Mouse (Mus musculus) urinary bladder, adult 2 months (tissue): ENCODE measurements around the gene Gps2. TPM values are rescaled to one million over a fixed set of nuclear protein-coding genes. Genes with fewer than 3 reads are reported as not detected.

Experiments
- DNase-seq: peaks from one replicate; pipeline ENCODE4 v3.0.0; 2022; ENCODE audit warnings: low spot score
- polyA plus RNA-seq: library from polyadenylated mRNA; depleted of rRNA; stranded (reverse); fragments of >200 nt; gene quantifications from 2 replicates; pipeline ENCODE4 v1.2.3, GENCODE M21; 2012; rRNA removed

Gps2 gene
- polyA plus RNA-seq, 1 experiment, result 63.2 TPM

- DNase-seq, result peak; percentile 65
These were observed 51.8 kb downstream of the Gps2 start for GRCm38 (mm10) chr11:69965271-69966005.

Other genes starting within 250 kb of the Gps2 start
- gene Cd68, start 247.7 kb upstream of the Gps2 start, polyA plus RNA-seq, result 20.5 and 24.9 TPM in 2 replicates
- 461 and 554 TPM in 2 replicates for gene Eif4a1, start 241.5 kb upstream of the Gps2 start, polyA plus RNA-seq
- 83.4 and 108 TPM in 2 replicates for gene Senp3, start 231.8 kb upstream of the Gps2 start, polyA plus RNA-seq
- 5.1 and 6.8 TPM in 2 replicates for gene Tnfsf13, start 228.1 kb upstream of the Gps2 start, polyA plus RNA-seq
- gene Tnfsf12, start 218.0 kb upstream of the Gps2 start, polyA plus RNA-seq, result 85.4 and 87.0 TPM in 2 replicates
- 10.0 and 10.3 TPM in 2 replicates for gene Tnfsfm13, start 217.8 kb upstream of the Gps2 start, polyA plus RNA-seq
- 9.4 and 24.4 TPM in 2 replicates for gene Polr2a, start 155.3 kb upstream of the Gps2 start, polyA plus RNA-seq
- gene Slc35g3, start 151.9 kb upstream of the Gps2 start, polyA plus RNA-seq, result 0.07 TPM in 1 of 2 replicates, not detected in the other
- gene Zbtb4, start 148.0 kb upstream of the Gps2 start, polyA plus RNA-seq, result 35.6 and 46.1 TPM in 2 replicates
- 15.6 and 25.0 TPM in 2 replicates for gene Chrnb1, start 117.9 kb upstream of the Gps2 start, polyA plus RNA-seq
- 6.3 and 7.2 TPM in 2 replicates for gene Fgf11, start 112.0 kb upstream of the Gps2 start, polyA plus RNA-seq
- gene Tmem102, start 108.3 kb upstream of the Gps2 start, polyA plus RNA-seq, result 11.5 and 13.2 TPM in 2 replicates
- gene Gm39566, start 98.6 kb upstream of the Gps2 start, polyA plus RNA-seq, result not detected in 2 replicates
- not detected in 2 replicates for gene Spem2, start 95.4 kb upstream of the Gps2 start, polyA plus RNA-seq
- gene Spem1, start 91.7 kb upstream of the Gps2 start, polyA plus RNA-seq, result 0.55 and 0.71 TPM in 2 replicates
- 18.3 and 27.7 TPM in 2 replicates for gene Nlgn2, start 76.1 kb upstream of the Gps2 start, polyA plus RNA-seq
- 202 and 261 TPM in 2 replicates for gene Tmem256, start 75.4 kb upstream of the Gps2 start, polyA plus RNA-seq
- 104 and 110 TPM in 2 replicates for gene Plscr3, start 67.5 kb upstream of the Gps2 start, polyA plus RNA-seq
- gene Tnk1, start 55.2 kb upstream of the Gps2 start, polyA plus RNA-seq, result 15.2 and 15.4 TPM in 2 replicates
- not detected in 2 replicates for gene Tmem95, start 35.9 kb upstream of the Gps2 start, polyA plus RNA-seq
- gene Kctd11, start 32.5 kb upstream of the Gps2 start, polyA plus RNA-seq, result 11.8 and 13.8 TPM in 2 replicates
- 2.0 and 2.5 TPM in 2 replicates for gene Acap1, start 18.3 kb upstream of the Gps2 start, polyA plus RNA-seq
- 1.1 and 1.3 TPM in 2 replicates for gene 2810408A11Rik, start 12.9 kb upstream of the Gps2 start, polyA plus RNA-seq
- 43.4 and 47.8 TPM in 2 replicates for gene Neurl4, start 12.8 kb upstream of the Gps2 start, polyA plus RNA-seq
- 565 and 624 TPM in 2 replicates for gene Eif5a, start 8.1 kb downstream of the Gps2 start, polyA plus RNA-seq
- 3.7 and 6.2 TPM in 2 replicates for gene Ybx2, start 21.9 kb downstream of the Gps2 start, polyA plus RNA-seq
- 146 and 167 TPM in 2 replicates for gene Slc2a4, start 34.3 kb downstream of the Gps2 start, polyA plus RNA-seq
- gene Cldn7, start 50.9 kb downstream of the Gps2 start, polyA plus RNA-seq, result 67.1 and 69.1 TPM in 2 replicates
- 82.0 and 95.4 TPM in 2 replicates for gene Ctdnep1, start 67.3 kb downstream of the Gps2 start, polyA plus RNA-seq
- gene Elp5, start 68.6 kb downstream of the Gps2 start, polyA plus RNA-seq, result 57.6 and 61.4 TPM in 2 replicates
- 374 and 440 TPM in 2 replicates for gene Gabarap, start 77.3 kb downstream of the Gps2 start, polyA plus RNA-seq
- gene Phf23, start 81.9 kb downstream of the Gps2 start, polyA plus RNA-seq, result 35.8 and 36.4 TPM in 2 replicates
- 11.9 and 16.7 TPM in 2 replicates for gene Dvl2, start 86.7 kb downstream of the Gps2 start, polyA plus RNA-seq
- 95.7 and 100 TPM in 2 replicates for gene Acadvl, start 101.5 kb downstream of the Gps2 start, polyA plus RNA-seq
- 28.0 and 31.9 TPM in 2 replicates for gene Dlg4, start 103.1 kb downstream of the Gps2 start, polyA plus RNA-seq
- gene Asgr1, start 140.2 kb downstream of the Gps2 start, polyA plus RNA-seq, result 0.07 TPM in 1 of 2 replicates, not detected in the other
- 2.0 and 2.5 TPM in 2 replicates for gene Asgr2, start 178.8 kb downstream of the Gps2 start, polyA plus RNA-seq
- gene Mgl2, start 216.4 kb downstream of the Gps2 start, polyA plus RNA-seq, result 41.3 and 51.9 TPM in 2 replicates
- 39.6 and 49.2 TPM in 2 replicates for gene Clec10a, start 242.3 kb downstream of the Gps2 start, polyA plus RNA-seq